Mouse (Mus musculus) olfactory bulb, adult 2 months (tissue): ENCODE data around the gene Cnmd.

Experiments used
- CTCF ChIP-seq: fragments of 200-500 bp; IDR thresholded peaks from 2 replicates; pipeline ENCODE4 v1.5.1; 2012; ENCODE audit warnings: low read depth, mild to moderate bottlenecking, low read length, moderate library complexity; ENCODE audit not compliant: insufficient read depth
- POLR2A ChIP-seq: fragments of 200-500 bp; IDR thresholded peaks from 2 replicates; pipeline ENCODE4 v1.6.1; 2012; ENCODE audit warnings: mild to moderate bottlenecking, low read depth, low read length, moderate library complexity; ENCODE audit not compliant: insufficient read depth

DNA sequence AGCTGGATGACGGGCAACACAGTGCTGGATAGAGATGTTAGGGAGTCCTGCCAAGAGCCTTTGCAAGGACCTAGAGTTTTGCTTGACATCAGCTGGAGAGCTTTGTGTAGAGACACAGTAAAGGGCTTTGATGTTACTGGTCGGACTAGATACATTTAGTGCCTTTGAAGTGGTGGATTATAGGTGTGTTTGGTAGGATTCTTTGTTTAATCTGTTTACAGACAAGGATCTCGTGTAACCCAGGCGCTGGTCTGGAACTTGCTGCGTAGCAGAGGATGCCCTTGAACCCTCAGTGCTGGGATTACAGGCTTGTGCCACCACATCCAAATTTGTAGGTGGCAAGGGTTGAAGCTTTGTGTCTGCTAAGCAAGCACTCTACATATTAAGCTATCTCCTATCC lies 67.9 kb downstream of the Cnmd start:
- TF ChIP-seq POLR2A, result no peak
- no peak for TF ChIP-seq CTCF
